Mouse (Mus musculus) cerebellum, postnatal 10 days (tissue): Measurements from ENCODE around the gene Fhl2.
"Not testable (repeated sequence)": the region's sequence is repeated elsewhere in the genome, so short reads cannot be mapped to it uniquely, and the experiment has no call there.

Source experiments
- DNase-seq, 2 experiments: peaks; one replicate each; pipeline ENCODE4 v3.0.0; 2021; ENCODE audit warnings: mixed read lengths in 2 of 2

Gene Fhl2

GRCm38 (mm10) chr1:43191078-43191477 is 5.7 kb downstream of the Fhl2 start:
- no peak for DNase-seq

GRCm38 (mm10) chr1:43188893-43189292 is 7.9 kb downstream of the Fhl2 start:
- not testable (repeated sequence) for DNase-seq

GRCm38 (mm10) chr1:43186334-43186733 is 10.4 kb downstream of the Fhl2 start:
- no peak for DNase-seq

- no peak for DNase-seq
These were observed 15.9 kb downstream of the Fhl2 start for GRCm38 (mm10) chr1:43180912-43181311.

GRCm38 (mm10) chr1:43178780-43179179 is 18.0 kb downstream of the Fhl2 start:
- no peak for DNase-seq

GRCm38 (mm10) chr1:43178378-43178777 is 18.4 kb downstream of the Fhl2 start:
- no peak for DNase-seq

- peak; percentile 17 for DNase-seq
These were observed 23.2 kb downstream of the Fhl2 start for GRCm38 (mm10) chr1:43173283-43174226.

GRCm38 (mm10) chr1:43171816-43172215 is 25.0 kb downstream of the Fhl2 start:
- DNase-seq = no peak

GRCm38 (mm10) chr1:43171093-43171492 is 25.7 kb downstream of the Fhl2 start:
- DNase-seq = no peak

GRCm38 (mm10) chr1:43169661-43170060 is 27.1 kb downstream of the Fhl2 start:
- DNase-seq = no peak

GRCm38 (mm10) chr1:43169227-43169626 is 27.6 kb downstream of the Fhl2 start:
- DNase-seq = no peak

- no peak for DNase-seq
These were observed 28.2 kb downstream of the Fhl2 start for GRCm38 (mm10) chr1:43168618-43169017.

GRCm38 (mm10) chr1:43168026-43168425 is 28.8 kb downstream of the Fhl2 start:
- no peak for DNase-seq

GRCm38 (mm10) chr1:43164582-43164981 is 32.2 kb downstream of the Fhl2 start:
- no peak for DNase-seq

GRCm38 (mm10) chr1:43163467-43164418 is 33.0 kb downstream of the Fhl2 start:
- peak; percentile 84 to 85 for DNase-seq

- DNase-seq = peak in 1 of 2 experiments; percentile 32
These were observed 33.7 kb downstream of the Fhl2 start for GRCm38 (mm10) chr1:43163084-43163466.

GRCm38 (mm10) chr1:43162394-43162793 is 34.4 kb downstream of the Fhl2 start:
- DNase-seq = no peak

- DNase-seq = no peak
These were observed 37.4 kb downstream of the Fhl2 start for GRCm38 (mm10) chr1:43159429-43159828.

GRCm38 (mm10) chr1:43157907-43158306 is 38.9 kb downstream of the Fhl2 start:
- no peak for DNase-seq

- DNase-seq = no peak
These were observed 42.3 kb downstream of the Fhl2 start for GRCm38 (mm10) chr1:43154491-43154890.

- DNase-seq = no peak
These were observed 43.2 kb downstream of the Fhl2 start for GRCm38 (mm10) chr1:43153538-43153937.

GRCm38 (mm10) chr1:43152626-43153025 is 44.2 kb downstream of the Fhl2 start:
- DNase-seq = no peak

- no peak for DNase-seq
These were observed 46.6 kb downstream of the Fhl2 start for GRCm38 (mm10) chr1:43150225-43150624.
